Mouse (Mus musculus): ENCODE results near the gene Akr1c14. TPM values are rescaled to one million over a fixed set of nuclear protein-coding genes. Genes with fewer than 3 reads are reported as not detected.

The Akr1c14 gene
- polyA plus RNA-seq, 1 experiment = not detected

- TF ChIP-seq GATA1 (IDR thresholded peaks at IDR 0.05; ENCODE audit: low read length) = no peak
Observed at GRCm38 (mm10) chr13:4101691-4102090, 52.9 kb downstream of the Akr1c14 start.

- no peak for TF ChIP-seq GATA1 (IDR thresholded peaks at IDR 0.05; ENCODE audit: low read length)
Observed at GRCm38 (mm10) chr13:4102721-4103120, 53.9 kb downstream of the Akr1c14 start.

- TF ChIP-seq GATA1 (IDR thresholded peaks at IDR 0.05; ENCODE audit: low read length) = no peak
Observed at GRCm38 (mm10) chr13:4110281-4111188, 61.7 kb downstream of the Akr1c14 start.

- no peak for TF ChIP-seq GATA1 (IDR thresholded peaks at IDR 0.05; ENCODE audit: low read length)
Observed at GRCm38 (mm10) chr13:4119181-4119904, 70.5 kb downstream of the Akr1c14 start.

- TF ChIP-seq GATA1 (IDR thresholded peaks at IDR 0.05; ENCODE audit: low read length) = no peak
Observed at GRCm38 (mm10) chr13:4123146-4123545, 74.3 kb downstream of the Akr1c14 start.

GRCm38 (mm10) chr13:4129100-4129499, 80.3 kb downstream of the Akr1c14 start:
- no peak for TF ChIP-seq GATA1 (IDR thresholded peaks at IDR 0.05; ENCODE audit: low read length)

- TF ChIP-seq GATA1 (IDR thresholded peaks at IDR 0.05; ENCODE audit: low read length) = no peak
Observed at GRCm38 (mm10) chr13:4131317-4131716, 82.5 kb downstream of the Akr1c14 start.

- TF ChIP-seq GATA1 (IDR thresholded peaks at IDR 0.05; ENCODE audit: low read length) = no peak
Observed at GRCm38 (mm10) chr13:4131721-4132120, 82.9 kb downstream of the Akr1c14 start.

- no peak for TF ChIP-seq GATA1 (IDR thresholded peaks at IDR 0.05; ENCODE audit: low read length)
Observed at GRCm38 (mm10) chr13:4133070-4133469, 84.3 kb downstream of the Akr1c14 start.

Other genes with a start within 250 kb of the Akr1c14 start
- not detected in 2 replicates for gene Calml3, start 244.7 kb upstream of the Akr1c14 start, polyA plus RNA-seq (2012)
- gene Calm4, start 211.3 kb upstream of the Akr1c14 start, polyA plus RNA-seq (2012) = not detected in 2 replicates
- gene Calm5, start 194.8 kb upstream of the Akr1c14 start, polyA plus RNA-seq (2012) = not detected in 2 replicates
- gene Net1, start 130.8 kb upstream of the Akr1c14 start, polyA plus RNA-seq (2012) = 53.8 and 65.4 TPM in 2 replicates
- gene Tubal3, start 130.7 kb upstream of the Akr1c14 start, polyA plus RNA-seq (2012) = not detected in 2 replicates
- gene Ucn3, start 103.7 kb upstream of the Akr1c14 start, polyA plus RNA-seq (2012) = not detected in 2 replicates
- not detected in 2 replicates for gene Akr1c18, start 101.6 kb downstream of the Akr1c14 start, polyA plus RNA-seq (2012)
- 1.7 and 2.4 TPM in 2 replicates for gene Akr1c13, start 142.1 kb downstream of the Akr1c14 start, polyA plus RNA-seq (2012)
- not detected in 2 replicates for gene Akr1c19, start 179.7 kb downstream of the Akr1c14 start, polyA plus RNA-seq (2012)
- 0.21 and 0.22 TPM in 2 replicates for gene Akr1c12, start 230.4 kb downstream of the Akr1c14 start, polyA plus RNA-seq (2012)